8 mouse cellular contexts compared by ENCODE assay signal in the genomic region with DNA sequence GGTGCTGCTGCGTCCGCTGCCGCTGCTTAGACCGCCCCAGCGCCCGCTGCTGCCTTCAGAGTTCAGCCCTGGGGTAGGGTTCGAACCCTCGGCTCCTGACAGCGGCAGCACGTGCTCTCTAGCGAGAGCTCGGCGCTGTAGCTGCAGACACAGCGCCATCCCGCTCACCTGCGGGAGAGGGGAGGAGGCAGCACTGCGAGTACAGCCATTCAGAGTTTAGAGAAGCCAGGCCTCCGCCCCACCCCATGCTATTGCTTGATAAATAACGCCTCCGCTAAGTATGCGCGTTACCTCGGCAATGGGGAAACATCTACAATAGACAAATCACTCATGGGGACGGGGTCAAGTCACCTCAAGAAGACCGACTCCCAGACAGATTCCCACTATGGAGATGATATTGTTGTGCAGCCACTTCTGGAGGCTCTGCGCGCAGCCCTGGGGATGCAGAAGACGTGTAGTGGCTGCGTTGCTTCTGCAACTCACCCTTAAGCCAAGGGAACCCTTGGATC. TPM values are rescaled to one million over a fixed set of nuclear protein-coding genes. Genes with fewer than 3 reads are reported as not detected.
DNase-seq lines count a peak whose midpoint lies in the region; ATAC-seq and TF ChIP-seq lines count a peak whose summit lies in the region.
"Had no signal": no experiment of that assay in that cellular context is flagged by ENCODE, and none has a peak within 500 bp of the region (broad histone marks: within the 10 kb centered on the region; RNA-seq: fewer than 3 reads in every experiment).

No protein-coding gene starts in this region.

- no peak overlapping the region for H3K9ac ChIP-seq in liver, embryonic 16.5 days (ENCODE audit: low read depth, low read length)

- 50% methylated on average over 29 of the region's 29 CpGs for WGBS in liver, embryonic 16.5 days (ENCODE audit: insufficient replicate concordance)

- peak overlapping the region; percentile 75 for H3K4me3 ChIP-seq in E14TG2a.4 (replicated peaks; ENCODE audit: low read length)
- H3K4me3 ChIP-seq in liver, embryonic 16.5 days (ENCODE audit: low read depth, low read length) = no peak overlapping the region

- ATAC-seq in liver, embryonic 16.5 days (ENCODE audit: low read depth) = no peak

- TF ChIP-seq CTCF in E14TG2a.4 (conservative IDR thresholded peaks at IDR 0.05; ENCODE audit: low read length) = no peak

- no peak overlapping the region for H3K27ac ChIP-seq in liver, embryonic 16.5 days (ENCODE audit: low read length)

- peaks cover 35% of the 10 kb centered on the region for H3K36me3 ChIP-seq in E14TG2a.4 (ENCODE audit: insufficient read depth, low read length)
- no peaks in the 10 kb centered on the region for H3K36me3 ChIP-seq in liver, embryonic 16.5 days (ENCODE audit: control insufficient read depth, insufficient read depth)

- no peaks in the 10 kb centered on the region for H3K9me3 ChIP-seq in E14TG2a.4 (ENCODE audit: low read length)
- H3K9me3 ChIP-seq in liver, embryonic 16.5 days (replicated peaks; ENCODE audit: control insufficient read depth, low read length) = no peaks in the 10 kb centered on the region

- H3K4me2 ChIP-seq in liver, embryonic 16.5 days (ENCODE audit: low read depth, low read length) = 0 out of 2 replicates have a peak overlapping the region, but pooled peaks have one; percentile 19

- DNase-seq in ES-CJ7 (ENCODE audit: low read depth, low spot score) = peak; percentile 74
- peak; percentile 46 for DNase-seq in forelimb bud, embryonic 11.5 days (ENCODE audit: low read depth, low spot score)
- no peak for DNase-seq in adrenal gland, adult 18-20 months (ENCODE audit: low spot score in 2 of 2)
- DNase-seq in urinary bladder, postnatal 14 days (ENCODE audit: low spot score) = no peak
- DNase-seq in urinary bladder, postnatal 25 days (ENCODE audit: low spot score) = no peak

- H3K27me3 ChIP-seq in E14TG2a.4 (ENCODE audit: insufficient read depth, low read length) = peaks cover 7% of the 10 kb centered on the region
- no peaks in the 10 kb centered on the region for H3K27me3 ChIP-seq in liver, embryonic 16.5 days (ENCODE audit: control insufficient read depth, insufficient read depth, low read depth, low read length)

- peaks cover 92% of the 10 kb centered on the region for H3K4me1 ChIP-seq in E14TG2a.4 (replicated peaks; ENCODE audit: low read depth, low read length)
- peaks cover 15% of the 10 kb centered on the region for H3K4me1 ChIP-seq in liver, embryonic 16.5 days (ENCODE audit: control insufficient read depth, low read depth, low read length)

RNA-seq across cellular contexts. Expression of a gene that starts 4.5 kb away (rescaled TPM):
- 16.4 and 19.3 TPM in 2 replicates for polyA plus RNA-seq in liver, embryonic 16.5 days (2015; fragmentation: Nextera tagmentation; extraction: Ambion mirVana)
- 1 to 10 TPM; 4.0 to 7.4 TPM for total RNA-seq in adrenal gland, adult 18-20 months (2021)

RNA-seq across cellular contexts. Expression of a gene that starts 6.5 kb away (rescaled TPM):
- polyA plus RNA-seq in liver, embryonic 16.5 days (2015; fragmentation: Nextera tagmentation; extraction: Ambion mirVana) = not detected in 2 replicates
- not detected for total RNA-seq in adrenal gland, adult 18-20 months (2021)
- total RNA-seq: neutrophil, adult 5-6 weeks had no signal

RNA-seq across cellular contexts. Expression of a gene that starts 18.8 kb away (rescaled TPM):
- 5.0 and 6.5 TPM in 2 replicates for polyA plus RNA-seq in liver, embryonic 16.5 days (2015; fragmentation: Nextera tagmentation; extraction: Ambion mirVana)
- total RNA-seq in adrenal gland, adult 18-20 months (2021) = 10 to 100 TPM in 1 of 2 experiments, 1 to 10 TPM in 1; 8.5 to 11.7 TPM
- total RNA-seq: neutrophil, adult 5-6 weeks had no signal

RNA-seq across cellular contexts. Expression of a gene that starts 22.4 kb away (rescaled TPM):
- polyA plus RNA-seq in liver, embryonic 16.5 days (2015; fragmentation: Nextera tagmentation; extraction: Ambion mirVana) = 1.5 and 2.2 TPM in 2 replicates
- not detected for total RNA-seq in adrenal gland, adult 18-20 months (2021)

RNA-seq across cellular contexts. Expression of a gene that starts 29.7 kb away (rescaled TPM):
- polyA plus RNA-seq in liver, embryonic 16.5 days (2015; fragmentation: Nextera tagmentation; extraction: Ambion mirVana) = 0.05 TPM in 1 of 2 replicates, not detected in the other
- under 1 TPM in 1 of 2 experiments, not detected in 1; 0.29 TPM for total RNA-seq in adrenal gland, adult 18-20 months (2021)

Comparison
In these comparisons a context has a peak if more than half of its experiments do, and no peak if none do; other contexts are left out.
1. DNase-seq: peak in ES-CJ7 (single experiment) and forelimb bud, embryonic 11.5 days (single experiment); none in adrenal gland, adult 18-20 months (0 of 2), urinary bladder, postnatal 14 days (single experiment) and urinary bladder, postnatal 25 days (single experiment).